Mouse (Mus musculus) cerebellum, adult 11 months (tissue): ENCODE data around the gene Pik3r5.

Experiments used
- DNase-seq: peaks from one replicate; pipeline ENCODE4 v3.0.0; 2022

Gene Pik3r5

DNA sequence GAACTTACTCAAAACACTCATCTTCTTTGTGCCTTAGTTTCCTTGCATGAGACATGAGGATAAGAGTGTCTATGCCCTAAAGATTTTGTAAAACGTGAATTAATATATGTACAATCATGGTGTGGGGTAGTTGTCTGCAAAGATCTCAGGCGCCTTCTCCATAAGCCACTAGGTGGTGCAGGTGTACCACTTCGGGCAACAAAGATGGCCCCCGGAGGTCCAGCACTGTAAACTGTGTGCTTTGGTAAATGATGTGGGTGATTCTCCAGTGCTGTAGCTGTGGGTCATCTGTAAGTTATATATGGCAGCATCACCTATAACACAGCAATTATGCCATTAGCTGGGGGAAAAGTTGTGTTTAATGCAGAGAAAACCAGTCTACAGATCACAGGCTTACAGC lies 27.7 kb upstream of the Pik3r5 start:
- DNase-seq: no peak

DNA sequence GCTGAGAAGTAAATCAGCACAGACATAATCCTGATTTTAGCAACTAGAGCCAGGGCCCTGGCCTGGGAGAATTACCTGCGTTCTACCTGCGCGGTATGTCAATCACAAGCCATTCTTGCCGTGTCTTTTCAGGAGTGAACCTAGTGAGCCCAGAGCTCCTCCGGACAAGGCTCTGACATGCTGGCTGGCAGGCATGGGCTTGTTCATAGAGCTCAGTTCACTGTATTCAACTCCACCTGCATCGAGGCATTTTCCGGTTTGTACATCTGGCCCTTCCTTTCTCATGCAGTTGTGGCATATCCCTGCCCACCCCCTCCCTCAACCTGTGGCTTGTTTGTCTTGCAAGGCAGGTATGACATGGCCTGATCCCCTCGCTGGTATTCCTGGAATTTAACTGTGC lies 26.3 kb upstream of the Pik3r5 start:
- DNase-seq: no peak

DNA sequence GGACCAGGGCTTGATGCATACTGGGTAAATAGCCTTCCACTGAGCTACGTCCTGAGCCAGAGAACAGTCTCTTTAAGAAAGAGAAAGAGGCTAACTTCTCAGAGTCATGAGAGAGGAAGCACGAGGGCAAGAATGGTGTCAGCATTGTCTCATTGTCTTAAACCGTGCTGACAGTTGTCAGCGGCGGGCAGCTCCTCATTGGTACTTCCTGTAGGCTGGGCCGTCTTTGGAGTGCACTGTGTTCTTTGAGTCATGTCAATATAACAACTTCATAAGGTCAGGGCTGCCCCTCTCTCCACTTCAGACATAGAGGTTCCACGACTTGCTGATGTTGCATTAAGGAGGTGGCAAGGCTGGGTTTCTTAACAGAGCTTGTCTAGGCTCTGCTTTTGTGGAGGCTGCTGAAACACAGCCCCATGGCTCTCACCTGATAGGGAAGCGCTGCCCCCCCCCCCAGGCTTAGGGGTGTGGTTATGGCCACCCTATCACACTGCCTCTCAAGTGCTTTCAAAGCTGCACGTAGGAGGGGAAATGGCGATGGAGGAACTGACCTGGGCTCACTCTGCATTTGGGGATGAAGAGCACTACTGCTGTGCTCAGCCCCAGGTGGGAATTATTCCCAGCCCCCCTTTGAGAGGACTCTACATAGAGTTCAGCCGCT lies 24.5 kb upstream of the Pik3r5 start:
- DNase-seq: no peak

DNA sequence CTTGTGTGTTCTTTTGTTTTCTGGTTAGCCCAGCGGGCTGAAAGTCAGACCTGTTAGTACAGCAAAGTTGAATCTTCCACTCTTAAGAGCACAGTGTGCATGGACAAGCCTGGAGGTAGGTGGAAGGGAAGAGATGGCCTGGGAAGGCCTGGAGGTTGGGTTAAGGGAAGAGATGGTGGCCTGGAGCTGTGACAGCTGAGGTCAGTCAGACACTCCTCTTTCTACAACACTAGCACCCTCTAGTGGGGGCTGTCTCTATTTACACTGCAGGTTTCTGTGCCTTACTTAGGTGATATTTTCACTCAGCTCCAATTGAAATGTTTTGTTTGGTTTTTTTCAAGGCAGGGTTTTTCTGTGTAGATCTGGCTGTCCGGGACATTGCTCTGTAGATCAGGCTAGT lies 23.8 kb upstream of the Pik3r5 start:
- peak; percentile 71 for DNase-seq

GRCm38 (mm10) chr11:68417001-68417400 lies 14.9 kb upstream of the Pik3r5 start:
- no peak for DNase-seq

DNA sequence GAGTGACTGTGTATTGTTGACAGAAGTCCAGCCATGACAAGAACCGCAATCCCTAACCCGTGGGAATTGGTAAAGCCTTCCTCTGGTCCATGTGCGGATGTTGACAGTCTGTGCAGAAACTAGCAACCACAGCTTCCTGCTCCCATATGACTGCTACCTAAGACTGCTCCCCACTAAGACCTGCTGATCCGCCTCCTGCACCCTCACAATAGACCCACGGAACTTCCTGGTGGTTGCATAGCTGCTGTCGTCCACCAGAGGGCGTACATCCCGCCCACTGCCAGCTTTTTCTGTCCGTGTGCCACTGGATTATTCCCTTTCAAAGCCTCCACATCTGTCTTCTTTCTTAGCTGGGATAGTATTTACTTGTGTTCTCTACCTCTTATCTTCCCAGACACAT lies 14.1 kb upstream of the Pik3r5 start:
- DNase-seq: no peak

GRCm38 (mm10) chr11:68425492-68426315 lies 6.2 kb upstream of the Pik3r5 start:
- DNase-seq: no peak

DNA sequence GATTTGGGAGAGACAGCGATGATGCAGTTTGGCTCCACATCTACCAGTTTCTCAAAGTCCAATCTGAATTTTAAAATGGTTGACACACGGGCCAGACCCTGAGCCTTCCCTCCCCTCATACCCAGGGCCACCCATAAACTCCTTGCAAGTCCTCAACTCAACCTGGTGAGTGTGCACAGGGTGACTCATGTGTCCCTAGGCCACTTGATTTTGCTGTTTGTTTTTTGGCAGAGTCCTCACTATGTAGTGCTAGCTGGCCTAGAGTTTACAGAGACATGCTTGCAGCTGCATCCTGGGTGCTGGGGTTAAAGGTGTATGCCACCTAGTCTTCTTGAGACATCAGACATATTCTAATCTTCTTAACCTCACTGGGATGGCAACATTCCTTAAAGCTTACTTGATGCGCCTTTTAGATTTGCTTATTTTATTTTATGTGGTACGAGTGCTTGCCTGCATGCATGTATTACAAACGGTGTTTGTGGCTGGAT lies 4.8 kb upstream of the Pik3r5 start:
- no peak for DNase-seq

DNA sequence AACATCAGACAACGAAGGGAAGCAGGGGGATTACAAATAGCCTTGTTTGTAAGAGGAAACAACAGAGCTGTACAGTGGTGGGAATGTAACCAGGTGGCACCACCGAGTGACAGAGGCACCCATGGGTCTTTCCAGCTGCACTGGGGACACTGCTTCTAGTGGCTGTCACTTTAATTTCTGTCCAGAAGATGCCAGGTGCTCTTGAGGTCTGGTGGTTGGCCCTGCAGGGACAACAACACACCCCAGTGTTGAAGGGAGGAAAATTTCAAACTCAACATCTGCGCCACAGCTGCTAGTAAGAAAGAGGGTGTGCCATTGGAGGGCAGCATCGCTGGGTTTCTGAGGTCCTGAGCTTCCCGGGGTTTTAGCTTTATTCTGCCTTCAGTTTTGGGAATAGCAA lies 1.3 kb upstream of the Pik3r5 start:
- no peak for DNase-seq

DNA sequence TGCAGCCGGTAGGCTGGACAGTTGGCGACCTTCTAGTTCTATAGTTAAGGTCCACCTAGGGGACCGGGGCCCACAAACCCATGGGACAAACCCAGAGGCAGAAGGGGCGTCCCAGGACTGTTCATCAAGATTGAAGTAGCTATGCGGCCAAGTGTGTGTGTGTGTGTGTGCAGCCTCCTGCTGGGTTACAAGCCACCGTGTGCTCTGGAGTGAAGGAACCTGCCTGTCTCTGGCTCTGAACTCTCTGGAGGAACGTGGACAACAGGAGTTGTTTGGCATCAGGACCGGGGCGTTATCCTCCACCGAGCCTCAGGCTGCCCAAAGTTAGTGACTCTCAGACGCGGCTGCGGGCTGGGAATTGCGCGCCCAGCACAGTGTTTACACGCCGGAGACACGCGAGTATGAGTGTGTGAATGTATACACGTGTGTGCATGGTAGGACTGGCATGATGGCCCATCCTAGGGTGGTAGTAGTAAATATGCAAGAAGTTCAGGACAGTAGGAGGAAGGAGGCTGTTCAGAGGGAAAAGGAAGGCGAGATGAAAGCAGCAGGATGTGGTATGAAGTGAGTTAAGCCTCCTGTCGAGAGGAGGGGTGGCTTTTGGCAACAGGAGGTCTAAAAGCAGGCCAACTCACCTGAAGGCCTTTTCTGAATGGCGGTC lies 570 bp downstream of the Pik3r5 start:
- DNase-seq: no peak

DNA sequence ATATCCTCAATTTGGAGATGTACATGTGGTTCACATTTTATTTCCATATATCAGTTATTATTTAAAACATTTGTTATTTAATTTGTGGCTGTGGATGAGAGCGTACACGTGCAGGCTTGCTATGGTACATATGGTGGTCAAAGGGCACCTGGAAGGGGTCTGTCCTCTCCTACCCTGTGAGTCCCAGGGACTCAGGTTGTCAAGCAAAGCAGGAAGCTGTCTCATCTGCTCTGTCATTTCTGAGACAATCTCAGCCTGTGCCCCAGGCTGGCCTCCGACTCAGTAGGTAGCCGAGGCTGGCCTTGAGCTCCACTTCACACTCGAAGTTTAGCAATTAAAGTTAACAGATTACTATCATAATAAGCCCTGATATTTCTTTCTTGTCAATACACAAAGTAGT lies 1.6 kb downstream of the Pik3r5 start:
- DNase-seq: no peak

DNA sequence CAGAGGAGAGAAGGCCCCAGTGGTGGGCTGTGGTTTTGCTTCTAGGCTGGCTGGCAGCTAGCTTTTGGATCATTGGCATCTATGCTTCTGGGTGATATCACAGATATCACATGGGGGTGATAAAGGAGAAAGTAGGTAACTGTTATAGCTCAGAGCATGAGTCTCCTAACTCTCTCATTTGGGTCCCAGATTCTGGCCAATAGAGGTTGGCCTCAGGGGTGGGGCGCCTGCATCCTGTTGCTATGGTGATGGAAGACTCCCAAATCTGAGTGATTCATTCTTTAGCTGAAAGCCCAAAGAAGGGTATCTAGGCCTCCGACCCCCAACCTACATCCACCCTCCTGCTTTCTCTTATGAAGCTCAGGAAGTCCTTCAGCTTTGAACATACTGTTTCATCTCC lies 2.8 kb downstream of the Pik3r5 start:
- no peak for DNase-seq

DNA sequence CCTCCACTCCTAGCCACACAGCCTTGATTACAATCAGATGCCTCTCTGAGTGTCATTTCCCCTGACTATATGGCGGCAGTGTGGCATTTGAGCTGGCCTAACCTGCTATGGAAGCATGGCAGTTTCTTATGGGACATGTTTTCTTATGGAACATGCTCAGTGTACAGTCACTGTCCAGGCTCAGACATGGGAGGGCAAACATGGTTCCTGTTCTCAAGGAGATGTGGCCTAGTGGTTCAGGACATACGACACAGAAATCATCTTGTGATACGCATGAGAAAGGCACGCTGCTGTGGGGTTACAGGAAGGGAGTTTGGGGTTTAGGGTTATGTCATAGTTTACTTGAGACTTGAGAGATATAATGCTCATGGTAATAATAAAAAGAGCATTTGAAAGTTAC lies 3.7 kb downstream of the Pik3r5 start:
- no peak for DNase-seq

DNA sequence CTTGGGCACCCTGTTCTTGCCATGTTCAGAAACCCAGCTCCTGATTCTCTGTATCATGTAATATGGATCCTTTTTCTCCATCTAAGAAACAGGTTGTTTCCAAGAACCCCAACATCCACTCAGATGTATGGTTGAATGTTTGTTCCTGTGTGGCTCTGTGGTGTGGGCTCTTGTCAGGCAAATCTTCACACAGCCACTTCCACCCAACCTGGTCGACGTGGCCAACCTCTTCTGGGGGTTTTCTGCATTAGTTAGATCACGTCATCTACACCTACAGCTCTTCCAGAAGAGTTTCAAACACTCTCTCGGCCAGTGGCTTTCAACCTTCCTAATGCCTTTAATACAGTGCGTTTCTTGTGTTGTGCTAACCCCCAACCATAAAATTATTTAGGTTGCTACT lies 4.5 kb downstream of the Pik3r5 start:
- no peak for DNase-seq

- no peak for DNase-seq
Measured at GRCm38 (mm10) chr11:68440100-68440499, 8.2 kb downstream of the Pik3r5 start.

GRCm38 (mm10) chr11:68440965-68441364 lies 9.0 kb downstream of the Pik3r5 start:
- no peak for DNase-seq

GRCm38 (mm10) chr11:68442346-68442745 lies 10.4 kb downstream of the Pik3r5 start:
- DNase-seq: no peak

DNA sequence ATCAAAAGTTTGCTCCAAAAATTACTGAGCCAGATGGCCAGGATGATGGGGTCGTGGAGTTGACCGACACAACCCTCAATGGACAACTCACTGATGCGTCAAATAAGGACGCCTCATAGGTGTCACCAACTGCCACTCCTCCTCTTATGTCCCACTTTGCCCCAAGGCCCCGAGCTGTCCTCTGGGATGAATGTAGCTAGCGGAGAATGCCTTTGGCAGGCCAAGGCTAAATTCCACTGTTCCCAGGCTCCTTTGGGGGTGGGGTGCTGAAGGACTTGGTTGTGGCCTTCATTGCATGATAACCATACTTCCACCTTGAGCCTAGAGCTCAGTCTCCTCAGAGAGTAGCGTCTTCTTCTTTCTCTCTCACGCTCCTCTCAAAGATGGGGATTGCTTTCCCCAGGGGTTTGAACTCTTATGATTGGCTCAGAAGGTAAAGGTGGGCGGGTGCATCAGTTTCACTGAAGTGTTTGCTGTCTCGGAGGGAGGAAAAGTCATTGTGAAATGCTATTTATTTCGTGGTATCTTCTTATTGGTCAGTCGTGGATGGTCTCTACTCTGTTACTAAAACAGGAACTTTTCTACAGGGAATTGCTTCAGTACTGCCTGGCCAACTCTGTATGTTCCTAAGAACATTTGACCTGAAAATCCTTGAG lies 11.2 kb downstream of the Pik3r5 start:
- no peak for DNase-seq

- no peak for DNase-seq
Measured at GRCm38 (mm10) chr11:68445901-68446300, 14.0 kb downstream of the Pik3r5 start.

GRCm38 (mm10) chr11:68446547-68446946 lies 14.6 kb downstream of the Pik3r5 start:
- DNase-seq: no peak

DNA sequence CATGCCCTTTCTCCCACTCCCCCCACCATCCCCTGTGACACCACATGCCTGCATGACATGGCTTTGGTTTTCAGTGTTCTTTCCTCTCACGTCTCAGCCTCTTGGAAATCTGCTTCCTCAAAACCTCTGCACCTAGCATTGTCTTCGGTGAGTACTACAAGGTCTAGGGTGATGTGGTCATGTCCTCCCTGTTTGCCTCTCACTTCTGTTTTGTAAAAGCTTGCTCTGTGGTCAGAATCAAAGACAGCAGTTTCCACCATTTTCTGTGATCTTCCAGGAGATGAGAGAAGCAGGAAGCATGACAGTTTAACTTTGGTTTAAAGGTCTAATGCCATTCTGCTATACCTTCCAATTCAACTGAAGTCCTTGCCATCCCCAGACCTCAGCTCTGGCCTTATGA lies 15.3 kb downstream of the Pik3r5 start:
- DNase-seq: no peak

DNA sequence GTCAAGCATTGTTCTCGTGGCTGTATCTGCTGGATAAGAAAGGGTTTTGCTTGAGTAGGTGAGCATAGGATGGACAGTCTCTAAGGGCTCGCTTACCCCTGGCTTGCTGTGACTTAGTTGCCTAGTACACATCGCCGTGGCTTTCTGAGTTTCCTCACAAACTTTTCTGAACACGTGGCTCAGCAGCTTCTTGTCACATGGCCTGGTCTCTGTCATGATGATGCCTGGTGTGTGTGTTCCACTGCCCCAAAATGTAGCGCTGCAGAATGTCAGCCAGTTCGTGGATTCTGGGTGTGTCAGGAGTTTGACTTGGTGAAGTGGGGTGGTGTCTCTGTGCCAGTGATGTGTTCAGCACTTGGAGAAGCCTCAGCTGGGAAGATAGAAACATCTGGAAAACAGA lies 16.4 kb downstream of the Pik3r5 start:
- DNase-seq: no peak

DNA sequence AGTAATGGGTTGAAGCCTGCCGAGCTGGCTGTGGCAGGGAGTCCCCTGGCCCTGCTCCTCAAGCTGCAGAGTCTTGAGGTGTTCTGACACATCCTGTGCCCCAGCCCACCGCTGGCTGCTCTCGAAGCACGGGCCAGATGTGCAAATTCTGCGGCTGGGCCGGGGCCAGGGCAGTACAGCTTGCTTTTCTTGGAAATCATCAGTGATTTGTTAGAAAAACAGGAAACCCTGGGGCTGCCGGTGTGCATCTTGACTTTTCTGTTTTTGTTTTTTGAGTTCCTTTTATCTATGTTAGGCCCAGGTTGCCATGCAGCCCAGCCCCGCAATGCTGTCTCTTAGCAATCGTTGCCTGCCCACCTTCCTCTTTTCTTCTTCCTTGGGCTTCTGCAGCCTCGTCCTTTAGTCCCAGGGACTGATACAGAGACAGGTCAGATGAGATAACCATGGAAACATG lies 19.4 kb downstream of the Pik3r5 start:
- no peak for DNase-seq
